Mouse (Mus musculus) thymus, postnatal 25 days (tissue): ENCODE results near the gene Lix1l.

Experiments used
- DNase-seq: peaks from one replicate; pipeline ENCODE4 v3.0.0; 2022

Lix1l gene

DNA sequence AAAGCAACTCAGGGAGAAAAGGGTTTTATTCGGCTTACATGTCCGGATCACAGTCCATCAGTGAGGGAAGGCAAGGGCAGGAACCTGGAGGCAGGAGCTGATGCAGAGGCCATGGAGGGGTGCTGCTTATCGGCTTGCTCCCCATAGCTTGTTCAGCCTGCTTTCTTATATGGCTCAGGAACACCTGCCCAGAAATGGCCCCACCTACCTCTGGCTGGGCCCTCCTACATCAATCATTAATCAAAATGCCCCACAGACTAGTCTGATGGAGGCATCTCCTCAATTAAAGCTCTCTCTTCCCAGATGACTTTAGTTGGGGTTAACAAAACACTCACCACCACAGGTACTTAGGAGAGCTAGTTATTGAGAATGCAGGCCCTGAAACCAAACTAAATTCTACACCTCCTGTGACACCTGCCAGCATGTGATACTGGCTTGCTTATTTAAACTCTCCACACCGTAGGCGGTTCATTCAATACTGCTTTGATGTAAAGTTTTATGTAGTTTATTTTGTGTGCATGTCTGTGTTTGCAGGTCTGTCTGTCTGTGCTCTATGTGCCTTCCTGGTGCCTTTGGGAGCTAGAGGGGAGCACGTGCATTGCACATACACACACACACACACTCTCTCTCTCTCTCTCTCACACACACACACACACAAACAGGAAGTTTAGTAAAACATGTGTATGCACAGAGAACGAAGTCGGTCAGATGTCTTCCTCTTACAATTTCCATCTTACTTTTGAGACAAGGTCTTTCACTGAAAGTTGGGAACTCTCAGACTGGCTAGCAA is 34.1 kb upstream of the Lix1l start:
- no peak for DNase-seq

DNA sequence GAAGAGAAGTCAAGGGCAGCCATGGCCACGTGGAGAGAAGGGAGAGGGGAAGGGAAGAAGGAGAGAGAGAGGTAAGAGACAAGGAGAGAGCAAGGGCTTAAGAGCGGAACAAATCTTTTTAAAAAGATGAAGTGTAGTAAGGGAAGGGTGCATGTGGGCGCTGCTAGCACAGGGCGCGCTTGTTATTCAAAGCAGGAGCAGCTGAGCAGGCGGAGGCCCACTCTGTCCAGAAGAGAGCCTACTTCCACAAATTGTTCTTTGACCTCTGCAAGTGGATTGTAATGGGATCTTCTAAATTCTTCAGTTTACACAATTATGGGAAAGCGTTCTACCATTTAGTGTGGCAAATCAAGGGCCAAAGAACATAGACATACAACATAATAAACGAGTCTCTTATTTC is 32.3 kb upstream of the Lix1l start:
- no peak for DNase-seq

DNA sequence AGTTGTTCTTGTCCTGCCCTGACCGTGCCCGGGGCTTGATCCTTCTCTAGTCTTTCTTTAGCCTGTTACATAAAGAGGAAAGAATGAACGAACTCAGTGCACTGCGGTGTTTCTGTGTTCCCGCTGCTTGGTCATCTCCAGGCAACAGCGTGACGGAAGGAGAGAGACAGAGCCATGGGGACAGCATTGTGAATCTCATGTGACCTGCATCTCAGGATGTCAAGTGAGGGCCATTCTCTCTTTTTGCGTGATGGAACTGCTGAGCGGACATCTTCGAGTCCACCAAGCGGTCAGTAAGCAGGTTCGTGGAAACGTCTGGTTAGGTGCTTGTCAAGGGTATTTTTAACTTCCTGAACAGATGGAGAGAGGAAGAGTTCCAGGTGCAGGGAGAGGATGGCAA is 31.4 kb upstream of the Lix1l start:
- no peak for DNase-seq

DNA sequence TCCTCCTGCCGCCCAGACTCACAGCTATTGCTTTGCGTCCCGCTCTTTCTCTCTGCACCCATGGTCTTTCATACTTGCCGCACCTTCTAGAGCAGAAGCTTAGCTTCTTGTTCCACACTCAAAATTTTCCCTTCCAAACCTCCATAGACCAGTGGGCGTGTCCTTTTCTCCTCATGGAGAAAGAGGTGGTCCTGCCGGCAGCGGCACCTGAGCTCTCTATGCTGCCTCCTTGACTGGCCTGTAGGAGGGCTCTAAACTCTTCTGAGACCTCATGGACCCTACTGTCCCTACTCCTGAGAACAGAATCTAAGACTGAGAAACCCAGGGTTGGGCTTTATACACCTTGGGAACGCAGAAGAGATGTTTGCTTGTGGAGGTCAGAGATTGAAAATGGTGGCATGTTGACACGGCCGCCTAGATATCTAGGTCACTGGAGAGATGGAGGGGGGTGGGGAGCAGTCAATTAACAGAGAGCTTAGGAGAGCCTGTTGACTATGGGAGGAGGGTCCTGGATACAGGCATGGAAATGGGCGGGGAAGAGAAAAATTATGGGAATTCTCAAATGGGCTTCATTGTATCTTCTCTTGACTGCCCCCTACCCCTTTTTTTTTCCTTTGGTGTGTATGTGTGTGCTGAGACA is 30.9 kb upstream of the Lix1l start:
- DNase-seq: no peak

DNA sequence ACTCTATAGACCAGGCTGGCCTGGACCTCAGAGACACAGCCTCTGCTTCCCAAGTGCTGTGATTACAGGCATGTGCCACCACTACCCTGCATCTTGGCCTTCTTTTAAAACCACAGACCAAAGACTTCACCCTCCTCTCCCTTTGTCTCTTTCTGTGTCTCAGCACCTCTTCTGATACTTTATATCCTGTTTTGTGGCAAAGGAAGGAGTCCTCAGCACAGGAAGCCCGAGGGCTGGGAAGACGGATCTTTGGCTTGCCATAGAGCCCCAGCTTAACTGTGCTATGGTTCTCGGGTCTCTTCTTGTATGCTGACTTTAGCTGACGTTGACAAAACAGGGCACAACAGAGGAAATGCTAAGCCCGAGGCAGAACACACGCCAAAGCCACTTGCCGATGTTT is 30.3 kb upstream of the Lix1l start:
- DNase-seq: no peak

DNA sequence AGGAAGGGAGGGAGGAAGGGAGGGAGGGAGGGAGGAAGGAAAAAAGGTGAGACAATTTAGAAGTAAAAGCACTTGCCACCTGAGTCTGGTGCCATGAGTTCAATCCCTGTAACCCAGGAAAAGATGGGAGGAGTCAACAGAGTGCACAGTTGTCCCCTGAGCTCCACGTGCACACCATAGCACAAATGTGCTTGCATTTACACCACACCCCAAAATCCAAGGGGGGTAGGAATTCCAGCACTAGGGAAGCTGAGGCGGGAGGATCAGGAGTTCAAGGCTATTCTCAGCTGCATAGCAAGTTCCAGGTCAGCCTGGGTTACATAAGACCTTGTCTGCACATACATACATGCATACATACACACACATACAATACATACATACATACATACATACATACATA is 29.6 kb upstream of the Lix1l start:
- no peak for DNase-seq

DNA sequence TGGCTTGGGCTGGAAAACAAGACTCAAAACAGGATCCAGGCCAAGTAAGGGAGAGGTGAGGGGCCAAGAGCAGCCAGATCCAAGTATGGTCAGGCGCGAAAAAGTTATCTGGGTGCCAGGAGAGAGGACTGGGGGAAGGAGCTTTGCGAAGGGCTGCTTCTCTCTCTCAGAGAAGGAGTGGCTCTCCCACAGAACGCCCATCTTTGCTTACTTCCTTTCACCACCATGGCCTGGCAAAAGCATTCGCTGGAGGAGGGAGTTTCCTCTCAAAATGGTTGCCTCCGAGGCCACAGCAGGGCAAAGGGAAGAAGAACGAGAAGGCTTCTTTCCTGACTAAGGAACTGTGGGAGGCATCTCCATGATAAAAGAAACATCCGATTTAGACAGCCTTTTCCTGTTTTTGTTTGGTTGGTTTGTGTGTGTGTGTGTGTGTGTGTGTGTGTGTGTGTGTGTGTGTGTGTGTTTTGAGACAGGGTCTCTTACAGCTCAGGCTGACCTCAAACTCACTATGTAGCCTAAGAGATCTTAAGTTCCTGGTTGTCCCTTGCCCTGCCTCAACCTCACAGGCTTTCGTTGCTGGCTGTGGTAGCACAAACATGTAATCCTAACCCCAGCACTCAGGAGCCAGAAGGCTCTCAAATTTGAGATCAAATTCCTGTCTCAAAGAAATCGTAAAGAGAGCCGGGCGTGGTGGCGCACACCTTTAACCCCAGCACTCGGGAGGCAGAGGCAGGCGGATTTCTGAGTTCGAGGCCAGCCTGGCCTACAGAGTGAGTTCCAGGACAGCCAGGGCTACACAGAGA is 28.9 kb upstream of the Lix1l start:
- no peak for DNase-seq

DNA sequence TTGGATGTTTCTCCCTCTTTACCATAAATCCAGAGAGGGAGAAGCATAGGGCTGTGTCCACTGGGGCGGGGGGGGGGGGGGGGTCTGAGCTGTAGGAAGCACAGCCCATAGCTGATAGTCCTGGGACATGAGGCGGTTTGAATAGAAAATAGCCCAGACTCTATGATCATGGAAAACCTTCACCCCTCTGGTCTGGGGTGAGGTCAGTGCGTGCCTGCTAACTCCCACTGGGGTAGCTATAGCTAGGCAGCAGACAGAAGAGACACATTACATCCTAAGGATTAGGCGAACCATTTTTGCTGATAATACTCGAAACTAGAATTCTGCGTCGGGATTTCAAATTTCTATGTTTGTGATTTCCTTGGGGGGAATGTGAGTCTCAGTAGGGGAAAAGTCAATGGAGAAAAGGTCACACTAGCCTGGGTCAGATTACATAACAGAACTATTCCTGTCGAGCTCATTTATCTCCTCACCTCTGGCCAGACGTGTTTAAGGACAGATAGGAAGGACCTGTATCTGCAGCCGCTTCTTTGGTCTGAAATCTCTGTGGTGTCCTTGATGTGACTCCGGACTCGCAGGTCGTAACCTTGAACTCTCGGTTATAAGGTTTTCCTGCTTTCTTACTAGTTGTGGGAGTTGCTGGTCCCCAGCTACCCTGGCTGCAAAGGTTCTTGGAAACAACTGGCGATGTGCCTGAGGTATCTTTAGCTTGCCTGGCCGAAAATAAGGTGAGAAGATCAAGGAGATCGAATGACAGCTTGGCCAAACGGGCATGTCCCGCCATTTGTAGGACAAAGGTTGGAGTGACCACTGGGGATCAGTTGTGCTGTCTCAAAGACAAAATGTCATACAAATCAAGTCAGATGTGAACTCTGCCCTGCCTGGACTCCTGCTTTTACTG is 27.1 kb upstream of the Lix1l start:
- no peak for DNase-seq

DNA sequence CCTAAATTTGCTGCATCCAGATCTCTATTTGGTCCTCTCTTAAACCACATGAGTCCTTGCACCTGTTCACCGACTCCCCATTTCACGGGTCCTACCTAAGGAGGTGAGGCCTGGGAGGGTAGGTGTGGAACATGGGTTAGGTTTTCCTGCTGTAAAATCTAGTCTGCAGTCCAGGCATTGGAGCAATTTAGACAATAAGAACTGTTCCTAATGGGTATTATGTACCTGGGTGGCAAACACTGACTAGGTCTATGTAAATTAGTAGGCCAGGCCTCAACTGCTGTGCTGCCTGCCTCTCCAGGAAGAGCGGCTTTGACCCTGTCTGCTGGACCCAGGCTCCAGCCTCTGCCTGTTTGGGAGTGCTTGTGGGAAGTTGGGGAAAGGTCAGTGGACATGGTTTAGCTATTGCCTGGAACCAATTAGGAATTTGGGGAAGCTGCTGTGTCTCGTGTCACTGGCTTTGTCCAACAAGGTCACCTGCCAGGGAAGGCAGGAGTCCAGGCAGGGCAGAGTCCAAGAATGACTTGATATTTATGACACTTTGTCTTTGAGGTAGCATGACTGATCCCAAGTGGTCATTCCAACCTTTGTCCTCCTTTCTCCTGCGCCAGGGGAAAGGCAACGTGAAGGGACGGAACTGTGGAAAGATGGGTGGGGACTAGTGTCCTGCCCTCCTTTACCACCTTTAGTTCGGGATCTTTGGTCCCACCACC is 25.5 kb upstream of the Lix1l start:
- DNase-seq: no peak

DNA sequence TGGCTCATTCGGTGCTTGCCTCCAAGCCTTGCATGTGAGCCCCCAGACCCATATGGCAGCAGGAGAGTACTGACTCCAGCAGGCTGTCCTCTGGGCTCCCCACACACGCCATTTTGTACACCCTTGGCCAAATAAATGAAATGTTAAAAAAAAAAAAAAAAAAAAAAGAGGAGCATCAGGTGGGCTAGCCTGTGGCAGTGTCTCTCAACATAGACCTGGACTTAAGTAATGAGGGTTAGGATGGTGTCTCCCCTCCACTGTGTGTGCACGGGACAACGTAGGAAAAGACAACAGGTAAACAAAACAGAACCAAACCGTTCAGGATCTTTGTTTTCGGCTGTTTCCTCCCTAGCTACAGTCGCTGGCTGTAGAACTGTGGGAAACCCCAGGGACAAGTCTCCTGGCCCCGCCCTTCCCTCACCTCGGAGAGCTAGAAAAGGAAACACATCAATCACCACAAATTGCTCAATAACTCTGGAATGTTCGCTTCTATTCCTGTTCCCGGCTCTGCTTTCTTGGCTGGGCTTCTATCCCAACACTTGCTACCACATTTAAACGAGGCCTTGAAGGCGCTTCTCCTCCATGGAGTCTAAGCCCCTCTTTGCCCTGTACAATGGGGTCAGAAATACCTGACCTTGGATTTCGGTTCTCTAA is 24.8 kb upstream of the Lix1l start:
- DNase-seq: no peak

DNA sequence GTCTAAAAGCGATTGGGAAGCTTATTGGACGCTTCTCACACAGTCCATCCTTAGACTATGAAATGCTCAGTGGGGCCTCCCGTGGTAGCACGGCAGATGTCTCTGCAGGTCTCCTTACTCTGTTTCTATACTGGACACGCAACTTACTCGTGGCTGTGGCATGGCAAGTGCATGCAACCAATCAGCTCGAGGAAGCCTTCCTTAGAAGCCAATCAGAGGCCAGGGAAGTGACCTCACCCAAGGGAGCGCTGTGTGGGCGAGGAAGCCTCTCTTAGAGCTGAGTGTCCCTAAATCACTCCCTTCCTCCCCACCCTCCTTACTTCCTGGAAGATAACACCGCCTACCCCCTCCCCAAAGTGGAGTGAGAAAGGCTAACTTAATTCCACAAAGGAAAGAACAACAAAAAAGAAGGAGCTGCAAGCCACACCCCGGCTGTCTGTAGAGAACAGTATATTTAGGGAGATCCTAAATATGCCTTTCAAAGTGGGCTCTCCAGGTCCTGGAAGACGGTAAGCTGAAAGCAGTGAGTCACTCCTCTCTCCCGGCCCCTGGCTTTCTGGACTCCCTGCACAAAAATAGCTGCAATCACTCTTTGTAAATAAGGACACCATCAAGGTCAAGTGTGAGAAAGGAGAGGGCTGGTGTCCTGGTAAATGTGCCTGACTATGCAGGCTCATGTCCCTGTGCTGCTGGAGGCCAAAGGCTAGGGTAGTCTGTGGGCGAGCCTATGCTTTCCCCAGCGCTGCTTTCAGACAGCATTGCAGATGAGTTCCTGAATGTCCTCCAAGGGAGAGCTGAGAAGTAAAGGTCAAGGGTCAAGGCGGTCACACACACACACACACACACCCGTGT is 24.0 kb upstream of the Lix1l start, which contains the start of gene Gm16253:
Gene Gm16253 (plus strand): TSS at position 295 of the 852 bp plus-strand sequence.
- DNase-seq: peak; percentile 83

DNA sequence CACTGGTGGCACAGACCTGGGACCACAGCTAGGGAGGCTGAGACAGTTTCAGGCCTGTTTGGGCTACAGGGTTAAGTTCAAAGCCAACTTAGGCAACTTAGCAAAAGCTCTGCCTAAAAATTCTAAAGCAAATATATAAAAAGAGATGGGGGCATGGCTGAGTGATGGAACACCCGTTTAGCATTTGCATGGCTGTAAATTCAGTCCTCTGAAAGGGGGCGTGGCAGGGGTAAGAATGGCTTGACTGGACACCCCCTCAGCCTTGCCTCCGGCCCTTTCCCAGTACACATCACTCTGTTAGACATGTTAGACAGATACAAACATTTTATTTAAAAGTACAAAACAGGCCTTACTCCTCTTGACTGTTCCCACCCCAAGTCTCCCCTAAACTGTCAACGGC is 23.4 kb upstream of the Lix1l start:
- DNase-seq: no peak

DNA sequence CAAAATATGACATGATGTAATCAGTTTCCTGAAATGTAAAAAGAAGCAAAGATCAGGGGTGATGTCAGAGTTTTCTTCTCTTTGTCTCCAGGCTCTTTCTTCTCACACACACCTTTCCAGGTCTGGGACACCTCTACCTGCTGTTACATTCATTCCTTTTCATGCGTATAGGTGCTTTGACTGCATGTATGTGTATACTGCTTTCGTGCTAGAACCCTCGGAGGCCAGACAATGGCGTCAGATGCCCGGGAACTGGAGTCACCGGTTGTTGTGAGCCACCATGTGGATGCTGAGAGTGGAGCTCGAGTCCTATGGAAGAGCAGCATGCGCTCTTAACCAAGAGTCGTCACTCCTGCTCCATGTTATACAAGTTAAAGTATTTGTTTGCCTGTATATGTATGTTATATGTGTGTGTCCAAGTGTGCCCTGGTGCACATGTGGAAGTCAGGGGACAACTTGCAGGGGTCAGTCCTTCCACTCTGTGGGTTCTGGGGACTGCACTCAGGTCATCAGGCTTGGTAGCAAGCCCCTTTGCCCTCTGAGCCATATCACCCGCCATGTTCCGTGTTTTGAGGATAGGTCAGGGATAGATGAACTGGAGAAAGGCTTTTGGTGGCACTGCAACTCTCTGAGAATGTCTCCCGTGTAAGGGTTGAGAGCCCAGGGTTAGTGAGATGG is 22.2 kb upstream of the Lix1l start:
- DNase-seq: no peak

DNA sequence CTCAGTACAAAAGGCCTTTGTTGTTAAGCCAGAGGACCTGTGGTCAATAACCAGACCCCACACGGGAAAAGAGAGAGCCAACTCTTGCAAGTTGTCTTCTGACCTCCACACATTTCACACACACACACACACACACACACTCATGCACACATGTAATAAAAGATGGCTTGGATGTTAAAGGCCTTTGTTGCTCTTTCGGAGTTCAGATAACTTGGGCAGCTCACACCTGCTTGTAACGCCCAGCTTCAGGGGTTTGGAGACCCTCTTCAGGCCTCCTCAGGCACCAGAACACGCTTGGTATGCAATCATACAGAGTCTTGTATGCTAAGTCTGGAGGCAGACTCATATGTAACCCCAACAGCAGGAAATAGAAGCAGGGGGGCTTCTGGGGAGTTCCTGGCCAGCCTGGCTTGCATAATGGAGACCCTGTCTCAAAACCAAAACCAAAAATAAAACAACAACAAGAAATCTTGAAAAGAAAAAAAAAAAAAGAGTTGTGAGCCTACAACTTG is 21.7 kb upstream of the Lix1l start:
- no peak for DNase-seq

DNA sequence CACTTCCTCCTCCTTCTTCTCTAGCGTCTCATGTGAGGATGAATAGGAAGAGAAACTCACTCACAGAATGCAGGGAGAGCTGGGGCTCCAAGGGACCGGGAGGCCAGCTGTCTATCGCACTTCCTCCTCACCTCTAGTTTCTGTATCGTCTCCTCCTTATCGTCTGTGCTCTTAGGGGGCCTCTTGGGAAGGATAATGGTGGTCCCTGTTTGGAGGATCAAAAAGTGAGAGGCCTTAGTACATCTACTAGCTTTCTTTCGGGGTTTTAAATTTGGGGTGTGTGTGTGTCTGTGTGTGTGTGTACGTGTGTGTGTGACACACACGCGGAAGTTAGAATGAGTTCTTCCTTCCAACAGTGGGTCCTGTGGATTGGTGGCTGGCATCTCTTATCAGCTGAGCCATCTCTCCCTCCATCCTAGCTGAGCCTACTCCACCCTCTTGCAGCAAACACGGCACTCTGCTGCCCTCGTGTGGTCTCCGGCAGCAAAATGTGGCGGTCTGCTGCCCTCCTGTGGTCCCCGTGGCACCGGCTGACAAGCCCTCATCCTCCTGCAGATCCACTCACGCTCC is 21.0 kb upstream of the Lix1l start:
- peak; percentile 92 for DNase-seq

DNA sequence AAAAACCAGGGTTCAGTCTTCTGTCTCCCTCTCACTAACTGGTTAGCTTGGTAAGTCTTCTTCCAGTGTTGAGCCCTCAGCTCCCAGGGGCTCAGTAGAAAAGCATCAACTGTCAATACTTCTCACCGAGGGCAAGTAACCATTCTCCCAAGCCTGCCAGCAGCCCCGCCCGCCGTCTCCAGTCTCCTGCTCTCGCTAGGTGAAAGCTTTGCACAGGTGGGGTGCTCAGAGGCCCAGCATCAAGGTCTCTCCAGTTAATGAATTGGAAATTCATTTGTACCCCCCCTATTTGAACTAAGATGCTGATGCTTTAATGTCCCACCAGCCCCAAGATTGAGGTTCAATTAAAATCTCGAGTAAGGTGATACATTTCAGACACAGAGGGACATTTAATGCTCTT is 19.8 kb upstream of the Lix1l start:
- no peak for DNase-seq

DNA sequence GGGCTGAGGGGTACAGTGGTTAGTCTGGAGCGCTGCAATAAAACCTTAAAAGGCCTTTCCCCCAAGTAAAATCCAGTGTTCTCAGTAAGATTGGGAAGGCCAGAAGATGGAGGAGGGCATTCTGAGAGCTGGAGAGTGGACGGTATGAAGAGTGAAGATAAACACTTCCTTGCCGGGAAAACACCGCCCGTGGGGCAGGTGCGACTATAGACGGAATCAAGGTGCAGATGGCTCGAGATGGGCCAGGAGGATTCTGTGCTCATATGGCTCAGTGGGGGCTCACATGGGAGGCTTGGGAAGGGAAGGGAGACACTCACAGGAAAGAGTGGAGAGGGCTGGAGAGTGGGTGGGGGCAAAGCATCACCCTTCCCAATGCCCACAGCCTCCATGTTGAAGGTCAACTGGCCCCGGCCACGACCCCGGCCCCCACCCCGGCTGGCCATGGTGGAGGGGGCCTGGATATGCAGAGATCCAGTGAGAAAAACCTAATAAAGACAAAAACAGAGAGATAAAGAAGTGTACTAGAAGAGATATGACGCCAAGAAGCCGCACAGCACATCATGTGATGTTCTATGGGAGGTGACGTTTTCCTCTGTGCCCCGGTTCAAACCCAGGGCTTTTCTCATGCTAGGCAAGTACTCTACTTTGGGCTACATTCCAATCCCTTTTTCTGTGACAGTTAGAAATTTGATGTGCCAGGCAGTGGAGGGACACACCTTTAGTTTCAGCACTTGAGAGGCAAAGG is 19.0 kb upstream of the Lix1l start:
- no peak for DNase-seq

DNA sequence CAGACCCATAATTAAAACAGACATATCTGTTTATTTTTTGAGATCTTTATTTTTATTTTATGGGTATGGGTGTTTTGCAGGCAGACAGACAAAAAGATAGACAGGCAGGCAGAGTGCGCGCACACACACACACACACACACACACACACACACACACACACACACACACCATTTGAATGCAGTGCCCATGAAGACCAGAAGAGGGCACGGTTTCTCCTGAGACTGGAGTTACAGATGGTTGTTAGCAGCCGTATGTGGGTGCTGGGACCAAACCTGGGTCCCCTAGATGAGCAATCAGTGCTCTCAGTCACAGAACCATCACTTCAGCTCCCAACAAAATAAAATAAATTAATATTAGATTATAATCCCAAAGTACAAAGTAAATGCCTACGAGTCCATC is 17.6 kb upstream of the Lix1l start:
- no peak for DNase-seq

DNA sequence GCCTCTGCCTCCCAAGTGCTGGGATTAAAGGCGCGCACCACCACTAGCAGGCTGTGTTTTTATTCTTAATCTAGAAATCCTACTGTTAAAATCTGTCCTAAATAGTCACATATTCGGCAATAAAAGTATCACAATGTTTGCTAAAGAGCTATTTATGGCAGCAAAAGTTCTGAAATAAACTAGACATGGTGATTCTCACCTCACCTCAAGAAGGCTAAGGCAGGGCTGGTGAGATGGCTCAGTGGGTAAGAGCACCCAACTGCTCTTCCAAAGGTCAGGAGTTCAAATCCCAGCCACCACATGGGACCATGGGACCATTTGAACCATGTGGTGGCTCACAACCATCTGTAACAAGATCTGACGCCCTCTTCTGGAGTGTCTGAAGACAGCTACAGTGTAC is 10.3 kb upstream of the Lix1l start:
- DNase-seq: no peak
